Mouse (Mus musculus) stomach, postnatal 0 days (tissue): ENCODE results near the gene Plk2. TPM values are rescaled to one million over a fixed set of nuclear protein-coding genes. Genes with fewer than 3 reads are reported as not detected.
"Not testable (repeated sequence)": the region's sequence is repeated elsewhere in the genome, so short reads cannot be mapped to it uniquely, and the experiment has no call there.

ENCODE experiments used
- ATAC-seq: fragments of 200-750 bp; cut with Nextera tagmentation; 2 replicates; pipeline ENCODE4 v1.8.0; 2017; ENCODE audit not compliant: low FRiP score, low TSS enrichment
- DNase-seq: peaks from one replicate; pipeline ENCODE4 v3.0.0-alpha.2; 2016; ENCODE audit warnings: low spot score
- H3K27ac ChIP-seq: fragments of 300-500 bp; sonication (generic); replicated peaks from 2 replicates; pipeline ENCODE4 v1.5.1; 2014; ENCODE audit warnings: mild to moderate bottlenecking, control low read depth
- H3K27me3 ChIP-seq: fragments of 300-500 bp; sonication (generic); 2 replicates; pipeline ENCODE4 v1.6.1; 2014; ENCODE audit warnings: low read length; ENCODE audit not compliant: control insufficient read depth, insufficient read depth
- H3K36me3 ChIP-seq: fragments of 300-500 bp; sonication (generic); 2 replicates; pipeline ENCODE4 v1.6.1; 2014; ENCODE audit warnings: low read length, mixed read lengths; ENCODE audit not compliant: control insufficient read depth, insufficient read depth
- H3K4me1 ChIP-seq: fragments of 300-500 bp; sonication (generic); replicated peaks from 2 replicates; pipeline ENCODE4 v1.6.1; 2014; ENCODE audit warnings: antibody characterized with exemption; ENCODE audit not compliant: control insufficient read depth, insufficient read depth
- H3K4me2 ChIP-seq: fragments of 300-500 bp; sonication (generic); replicated peaks from 2 replicates; pipeline ENCODE4 v1.6.1; 2014; ENCODE audit warnings: low read depth, mild to moderate bottlenecking, control low read depth, moderate library complexity
- H3K4me3 ChIP-seq: fragments of 300-500 bp; sonication (generic); 2 replicates; pipeline ENCODE4 v1.5.1; 2014; ENCODE audit warnings: low read depth, low read length, control low read depth
- H3K9ac ChIP-seq: fragments of 300-500 bp; sonication (generic); 2 replicates; pipeline ENCODE4 v1.6.1; 2014; ENCODE audit warnings: mild to moderate bottlenecking, low read length, control low read depth, mixed read lengths
- H3K9me3 ChIP-seq: fragments of 300-500 bp; sonication (generic); 2 replicates; pipeline ENCODE4 v1.6.1; 2016; ENCODE audit warnings: low read length; ENCODE audit not compliant: control insufficient read depth
- CTCF ChIP-seq: IDR thresholded peaks from 2 replicates; pipeline ENCODE4 v1.5.1; 2016; ENCODE audit warnings: antibody characterized with exemption, low read depth, mild to moderate bottlenecking, moderate library complexity
- EP300 ChIP-seq: optimal IDR thresholded peaks from 2 replicates; pipeline ENCODE3; 2016; ENCODE audit warnings: antibody characterized with exemption
- WGBS: fragments of 180-500 bp; shearing (Covaris S2); extraction: QIAGEN DNeasy Blood & Tissue Kit; methylation state at CpG from one replicate; pipeline ENCODE4 v1.1.7; 2014; 5-methylcytosine and 5-hydroxymethylcytosine counted together
- polyA plus RNA-seq: library from polyadenylated mRNA; unstranded; fragments of >200 nt; fragmentation: Nextera tagmentation; extraction: Ambion mirVana; gene quantifications from 2 replicates; pipeline ENCODE4 v1.2.1, GENCODE M21; 2015

The Plk2 gene
- polyA plus RNA-seq, 1 experiment from 2014 or later, result 41.5 TPM

DNA sequence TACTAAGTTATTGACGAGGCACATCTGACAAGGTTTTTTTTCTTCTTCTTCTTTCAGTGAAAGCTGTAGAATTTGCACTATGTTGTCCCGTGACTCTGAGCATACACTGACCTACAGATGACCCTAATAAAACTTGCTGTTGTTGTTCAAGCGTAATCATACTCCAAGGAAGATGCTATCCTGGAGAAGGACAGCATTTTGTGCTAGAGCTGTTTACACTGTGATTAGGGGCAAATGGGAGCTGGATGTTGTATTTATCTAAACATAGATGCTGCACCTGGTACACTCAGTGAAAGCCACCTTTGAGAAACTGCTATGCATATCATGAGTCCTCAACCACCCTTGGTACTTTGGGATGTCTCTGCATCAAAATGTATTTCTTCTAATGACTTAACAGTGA is 6.6 kb downstream of the Plk2 start:
- H3K36me3 ChIP-seq, result peaks cover 16% of the 10 kb centered on the region
- H3K27ac ChIP-seq, result no peak overlapping the region
- no peak overlapping the region for H3K9ac ChIP-seq
- no peak overlapping the region for H3K4me2 ChIP-seq
- ATAC-seq, result 0 out of 2 replicates have a peak, but pooled peaks have one; percentile 17
- no peak for DNase-seq
- no peaks in the 10 kb centered on the region for H3K9me3 ChIP-seq
- 65% methylated on average over 3 of the region's 3 CpGs for WGBS
- H3K4me1 ChIP-seq, result no peaks in the 10 kb centered on the region
- TF ChIP-seq EP300, result no peak
- no peak for TF ChIP-seq CTCF
- no peaks in the 10 kb centered on the region for H3K27me3 ChIP-seq
- H3K4me3 ChIP-seq, result no peak overlapping the region

- 84% methylated on average over 2 of the region's 2 CpGs for WGBS
- Histone ChIP-seq H3K4me2 (no peak overlapping the region), H3K4me3 (no peak overlapping the region), H3K27me3 (no peaks in the 10 kb centered on the region), H3K9ac (no peak overlapping the region), H3K4me1 (no peaks in the 10 kb centered on the region), H3K9me3 (no peaks in the 10 kb centered on the region), H3K36me3 (peaks cover 16% of the 10 kb centered on the region), H3K27ac (no peak overlapping the region)
- DNase-seq (no peak), ATAC-seq (no peak)
- TF ChIP-seq CTCF (no peak), EP300 (no peak)
These were observed 7.0 kb downstream of the Plk2 start for GRCm38 (mm10) chr13:110401877-110402276.

- no peak overlapping the region for H3K27ac ChIP-seq
- H3K9me3 ChIP-seq, result no peaks in the 10 kb centered on the region
- TF ChIP-seq CTCF, result no peak
- TF ChIP-seq EP300, result no peak
- DNase-seq, result no peak
- WGBS, result 69% methylated on average over 8 of the region's 8 CpGs
- no peak overlapping the region for H3K9ac ChIP-seq
- H3K27me3 ChIP-seq, result no peaks in the 10 kb centered on the region
- no peak overlapping the region for H3K4me2 ChIP-seq
- H3K4me3 ChIP-seq, result no peak overlapping the region
- H3K36me3 ChIP-seq, result peaks cover 13% of the 10 kb centered on the region
- no peaks in the 10 kb centered on the region for H3K4me1 ChIP-seq
- ATAC-seq, result no peak
These were observed 9.2 kb downstream of the Plk2 start for GRCm38 (mm10) chr13:110404059-110404458.

GRCm38 (mm10) chr13:110404686-110405085 is 9.8 kb downstream of the Plk2 start:
- 90% methylated on average over 5 of the region's 5 CpGs for WGBS
- not testable (repeated sequence) for H3K4me3 ChIP-seq

GRCm38 (mm10) chr13:110406152-110406551 is 11.3 kb downstream of the Plk2 start:
- TF ChIP-seq EP300 (no peak), CTCF (no peak)
- Histone ChIP-seq H3K9me3 (no peaks in the 10 kb centered on the region), H3K9ac (no peak overlapping the region), H3K27ac (no peak overlapping the region), H3K4me2 (no peak overlapping the region), H3K4me1 (no peaks in the 10 kb centered on the region), H3K27me3 (no peaks in the 10 kb centered on the region), H3K4me3 (no peak overlapping the region), H3K36me3 (no peaks in the 10 kb centered on the region)
- 71% methylated on average over 5 of the region's 5 CpGs for WGBS
- DNase-seq, result no peak
- ATAC-seq, result no peak; the same call in 1 of the 2 replicates

More at GRCm38 (mm10) chr13:110404686-110405085, 9.8 kb downstream of the Plk2 start:
- not testable (repeated sequence) for DNase-seq, H3K9ac ChIP-seq, H3K4me2 ChIP-seq, H3K27ac ChIP-seq, H3K9me3 ChIP-seq, ATAC-seq, H3K36me3 ChIP-seq, H3K27me3 ChIP-seq, H3K4me1 ChIP-seq

GRCm38 (mm10) chr13:110412572-110413209 is 17.8 kb downstream of the Plk2 start:
- DNase-seq, result peak; percentile 41
- 0 out of 2 replicates have a peak, but pooled peaks have one; percentile 38 for ATAC-seq
- H3K9ac ChIP-seq, result no peak overlapping the region
- no peaks in the 10 kb centered on the region for H3K27me3 ChIP-seq
- TF ChIP-seq CTCF, result no peak
- no peak for TF ChIP-seq EP300
- no peaks in the 10 kb centered on the region for H3K36me3 ChIP-seq
- H3K9me3 ChIP-seq, result no peaks in the 10 kb centered on the region
- no peak overlapping the region for H3K4me3 ChIP-seq
- WGBS, result 60% methylated on average over 12 of the region's 12 CpGs
- H3K27ac ChIP-seq, result no peak overlapping the region
- no peak overlapping the region for H3K4me2 ChIP-seq
- no peaks in the 10 kb centered on the region for H3K4me1 ChIP-seq
